Mouse (Mus musculus): ENCODE measurements around the gene Smlr1. TPM values are rescaled to one million over a fixed set of nuclear protein-coding genes. Genes with fewer than 3 reads are reported as not detected.

Smlr1 gene
- polyA plus RNA-seq (2015; fragmentation: Nextera tagmentation; extraction: Ambion mirVana): not detected in 2 replicates

GRCm38 (mm10) chr10:25535891-25536331 is at the start of gene Smlr1:
Gene Smlr1, minus strand, starts transcription at chr10:25536267.
- no peak within 1 kb of the TSS for H3K9ac ChIP-seq
- 91% methylated on average over 10 of the region's 10 CpGs for WGBS

GRCm38 (mm10) chr10:25584899-25585298 is 48.8 kb upstream of the Smlr1 start:
- no peak for ATAC-seq (ENCODE audit: insufficient number of reproducible peaks, insufficient read depth, low FRiP score, low TSS enrichment, low read depth)
- Histone ChIP-seq H3K4me2 (no peak overlapping the region), H3K4me3 (no peak overlapping the region), H3K4me1 (peaks cover 12% of the 10 kb centered on the region), H3K27ac (no peak overlapping the region), H3K36me3 (no peaks in the 10 kb centered on the region), H3K27me3 (no peaks in the 10 kb centered on the region), H3K9ac (no peak overlapping the region), H3K9me3 (no peaks in the 10 kb centered on the region)
- 94% methylated on average over 6 of the region's 6 CpGs for WGBS

More at GRCm38 (mm10) chr10:25535891-25536331, at the start of gene Smlr1:
- Histone ChIP-seq H3K4me1 (no peaks in the 10 kb centered on the region), H3K4me3 (no peak within 1 kb of the TSS), H3K9me3 (no peaks in the 10 kb centered on the region), H3K27me3 (no peaks in the 10 kb centered on the region), H3K4me2 (no peak within 1 kb of the TSS), H3K27ac (no peak within 1 kb of the TSS), H3K36me3 (no peaks in the 10 kb centered on the region)
- ATAC-seq (ENCODE audit: insufficient number of reproducible peaks, insufficient read depth, low FRiP score, low TSS enrichment, low read depth): no peak

GRCm38 (mm10) chr10:25580066-25580465 is 44.0 kb upstream of the Smlr1 start:
- Histone ChIP-seq H3K4me3 (no peak overlapping the region), H3K27me3 (no peaks in the 10 kb centered on the region), H3K4me2 (no peak overlapping the region), H3K9me3 (no peaks in the 10 kb centered on the region), H3K27ac (peak overlapping the region; percentile 82), H3K4me1 (peaks cover 24% of the 10 kb centered on the region), H3K9ac (no peak overlapping the region), H3K36me3 (no peaks in the 10 kb centered on the region)
- no peak for ATAC-seq (ENCODE audit: insufficient number of reproducible peaks, insufficient read depth, low FRiP score, low TSS enrichment, low read depth)
- WGBS: 37% methylated on average over 2 of the region's 2 CpGs

GRCm38 (mm10) chr10:25571319-25572240 is 35.5 kb upstream of the Smlr1 start:
- peaks cover 14% of the 10 kb centered on the region for H3K4me1 ChIP-seq
- H3K36me3 ChIP-seq: no peaks in the 10 kb centered on the region
- no peak overlapping the region for H3K27ac ChIP-seq
- H3K9me3 ChIP-seq: no peaks in the 10 kb centered on the region
- no peak overlapping the region for H3K4me2 ChIP-seq
- no peak overlapping the region for H3K4me3 ChIP-seq
- no peak for ATAC-seq (ENCODE audit: insufficient number of reproducible peaks, insufficient read depth, low FRiP score, low TSS enrichment, low read depth)
- H3K9ac ChIP-seq: no peak overlapping the region
- H3K27me3 ChIP-seq: no peaks in the 10 kb centered on the region
- WGBS: 40% methylated on average over 9 of the region's 9 CpGs

- ATAC-seq (ENCODE audit: insufficient number of reproducible peaks, insufficient read depth, low FRiP score, low TSS enrichment, low read depth): no peak
- Histone ChIP-seq H3K27ac (no peak overlapping the region), H3K9me3 (no peaks in the 10 kb centered on the region), H3K4me3 (no peak overlapping the region), H3K4me1 (no peaks in the 10 kb centered on the region), H3K27me3 (no peaks in the 10 kb centered on the region), H3K4me2 (no peak overlapping the region), H3K9ac (no peak overlapping the region), H3K36me3 (no peaks in the 10 kb centered on the region)
- 48% methylated on average over 4 of the region's 4 CpGs for WGBS
Observed at GRCm38 (mm10) chr10:25552936-25553335, 16.9 kb upstream of the Smlr1 start.

- Histone ChIP-seq H3K27ac (no peak overlapping the region), H3K4me3 (no peak overlapping the region), H3K9ac (no peak overlapping the region), H3K9me3 (no peaks in the 10 kb centered on the region), H3K4me1 (no peaks in the 10 kb centered on the region), H3K4me2 (no peak overlapping the region), H3K27me3 (no peaks in the 10 kb centered on the region), H3K36me3 (no peaks in the 10 kb centered on the region)
- 95% methylated on average over 3 of the region's 3 CpGs for WGBS
- ATAC-seq (ENCODE audit: insufficient number of reproducible peaks, insufficient read depth, low FRiP score, low TSS enrichment, low read depth): no peak
Observed at GRCm38 (mm10) chr10:25541097-25541496, 5.0 kb upstream of the Smlr1 start.

GRCm38 (mm10) chr10:25539771-25540168 is 3.7 kb upstream of the Smlr1 start:
- WGBS: 64% methylated on average over 6 of the region's 6 CpGs
- Histone ChIP-seq H3K4me3 (no peak overlapping the region), H3K27me3 (no peaks in the 10 kb centered on the region), H3K27ac (no peak overlapping the region), H3K4me2 (no peak overlapping the region), H3K9me3 (no peaks in the 10 kb centered on the region), H3K4me1 (no peaks in the 10 kb centered on the region), H3K9ac (no peak overlapping the region), H3K36me3 (no peaks in the 10 kb centered on the region)
- ATAC-seq (ENCODE audit: insufficient number of reproducible peaks, insufficient read depth, low FRiP score, low TSS enrichment, low read depth): no peak

GRCm38 (mm10) chr10:25539146-25539770 is 3.2 kb upstream of the Smlr1 start:
- WGBS: 77% methylated on average over 4 of the region's 4 CpGs
- Histone ChIP-seq H3K27ac (no peak overlapping the region), H3K4me3 (no peak overlapping the region), H3K27me3 (no peaks in the 10 kb centered on the region), H3K4me2 (no peak overlapping the region), H3K4me1 (no peaks in the 10 kb centered on the region), H3K36me3 (no peaks in the 10 kb centered on the region), H3K9ac (no peak overlapping the region), H3K9me3 (no peaks in the 10 kb centered on the region)
- no peak for ATAC-seq (ENCODE audit: insufficient number of reproducible peaks, insufficient read depth, low FRiP score, low TSS enrichment, low read depth)

- no peaks in the 10 kb centered on the region for H3K36me3 ChIP-seq
- WGBS: 50% methylated on average over 1 of the region's 1 CpGs
Observed at GRCm38 (mm10) chr10:25538738-25539137, 2.7 kb upstream of the Smlr1 start.

GRCm38 (mm10) chr10:25536621-25537020 is 554 bp upstream of the Smlr1 start:
- H3K36me3 ChIP-seq: no peaks in the 10 kb centered on the region
- H3K27me3 ChIP-seq: no peaks in the 10 kb centered on the region
- WGBS: 88% methylated on average over 6 of the region's 6 CpGs
- no peak overlapping the region for H3K9ac ChIP-seq
- H3K27ac ChIP-seq: no peak overlapping the region
- no peaks in the 10 kb centered on the region for H3K4me1 ChIP-seq
- no peak overlapping the region for H3K4me2 ChIP-seq
- no peak overlapping the region for H3K4me3 ChIP-seq
- no peak for ATAC-seq (ENCODE audit: insufficient number of reproducible peaks, insufficient read depth, low FRiP score, low TSS enrichment, low read depth)
- no peaks in the 10 kb centered on the region for H3K9me3 ChIP-seq

More at GRCm38 (mm10) chr10:25538738-25539137, 2.7 kb upstream of the Smlr1 start:
- Histone ChIP-seq H3K4me2 (no peak overlapping the region), H3K27ac (no peak overlapping the region), H3K9ac (no peak overlapping the region), H3K27me3 (no peaks in the 10 kb centered on the region), H3K4me1 (no peaks in the 10 kb centered on the region), H3K4me3 (no peak overlapping the region), H3K9me3 (no peaks in the 10 kb centered on the region)
- no peak for ATAC-seq (ENCODE audit: insufficient number of reproducible peaks, insufficient read depth, low FRiP score, low TSS enrichment, low read depth)

- no peaks in the 10 kb centered on the region for H3K9me3 ChIP-seq
- no peak overlapping the region for H3K27ac ChIP-seq
- H3K27me3 ChIP-seq: no peaks in the 10 kb centered on the region
- no peak overlapping the region for H3K4me3 ChIP-seq
- ATAC-seq (ENCODE audit: insufficient number of reproducible peaks, insufficient read depth, low FRiP score, low TSS enrichment, low read depth): no peak
- no peaks in the 10 kb centered on the region for H3K36me3 ChIP-seq
- no peak overlapping the region for H3K9ac ChIP-seq
- no peak overlapping the region for H3K4me2 ChIP-seq
- 84% methylated on average over 5 of the region's 5 CpGs for WGBS
- H3K4me1 ChIP-seq: no peaks in the 10 kb centered on the region
Observed at GRCm38 (mm10) chr10:25534467-25534866, 1.6 kb downstream of the Smlr1 start.
